Mouse (Mus musculus): Measurements from ENCODE around the gene Zfyve21.

DNA sequence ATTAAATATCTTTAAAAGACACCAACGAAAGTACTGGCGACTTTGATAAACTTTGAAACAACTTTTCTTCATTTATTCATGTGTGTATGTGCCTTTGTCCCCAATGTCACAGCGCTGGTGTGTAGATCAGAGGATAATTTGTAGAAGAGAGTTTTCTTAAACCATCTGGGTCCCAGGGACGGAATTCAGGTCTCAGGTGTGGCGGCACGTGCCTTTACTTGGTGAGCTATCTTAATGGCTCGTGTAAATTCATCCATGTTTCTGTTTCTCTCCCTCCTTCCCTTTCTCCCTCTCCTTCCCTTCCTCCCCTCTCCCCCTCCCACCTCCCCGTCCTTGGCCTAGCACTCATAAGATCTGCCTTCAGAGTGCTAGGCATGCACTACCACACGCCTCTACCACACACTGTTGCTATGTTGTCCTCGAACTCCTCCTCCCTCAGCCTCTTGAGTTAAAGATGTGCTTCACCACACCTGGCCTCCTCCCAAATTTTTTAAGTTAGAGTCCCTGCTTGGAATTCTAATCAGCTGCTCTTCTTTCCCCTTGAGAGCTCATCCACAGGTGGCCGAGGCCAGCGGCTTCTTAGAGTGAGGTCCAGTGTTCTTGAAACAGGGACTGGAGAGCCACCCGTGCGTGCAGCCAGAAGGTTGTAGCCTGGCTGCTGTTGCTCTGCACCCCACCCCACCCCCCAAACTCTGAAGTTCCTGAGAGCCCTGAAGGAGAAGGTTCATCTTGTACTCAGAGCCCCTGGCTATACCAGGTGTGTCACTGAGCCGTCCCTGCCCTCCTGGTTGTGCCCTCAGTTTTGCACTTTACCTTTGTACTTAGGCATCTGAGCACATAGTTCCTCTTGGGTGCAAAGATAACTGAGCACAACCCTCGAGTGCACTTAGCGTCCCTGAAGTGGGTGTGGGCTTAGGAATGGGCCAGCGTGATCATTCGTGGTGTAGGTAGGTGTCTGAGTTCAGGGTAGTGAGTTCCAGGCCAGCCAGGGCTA lies 1.1 kb downstream of the Zfyve21 start:
- TF ChIP-seq CTCF (IDR thresholded peaks at IDR 0.05; ENCODE audit: low read depth) (no peak), EP300 (IDR thresholded peaks at IDR 0.05; ENCODE audit: low read depth) (no peak)
